Comparison of ENCODE assay signal across 10 mouse cellular contexts in the genomic region with DNA sequence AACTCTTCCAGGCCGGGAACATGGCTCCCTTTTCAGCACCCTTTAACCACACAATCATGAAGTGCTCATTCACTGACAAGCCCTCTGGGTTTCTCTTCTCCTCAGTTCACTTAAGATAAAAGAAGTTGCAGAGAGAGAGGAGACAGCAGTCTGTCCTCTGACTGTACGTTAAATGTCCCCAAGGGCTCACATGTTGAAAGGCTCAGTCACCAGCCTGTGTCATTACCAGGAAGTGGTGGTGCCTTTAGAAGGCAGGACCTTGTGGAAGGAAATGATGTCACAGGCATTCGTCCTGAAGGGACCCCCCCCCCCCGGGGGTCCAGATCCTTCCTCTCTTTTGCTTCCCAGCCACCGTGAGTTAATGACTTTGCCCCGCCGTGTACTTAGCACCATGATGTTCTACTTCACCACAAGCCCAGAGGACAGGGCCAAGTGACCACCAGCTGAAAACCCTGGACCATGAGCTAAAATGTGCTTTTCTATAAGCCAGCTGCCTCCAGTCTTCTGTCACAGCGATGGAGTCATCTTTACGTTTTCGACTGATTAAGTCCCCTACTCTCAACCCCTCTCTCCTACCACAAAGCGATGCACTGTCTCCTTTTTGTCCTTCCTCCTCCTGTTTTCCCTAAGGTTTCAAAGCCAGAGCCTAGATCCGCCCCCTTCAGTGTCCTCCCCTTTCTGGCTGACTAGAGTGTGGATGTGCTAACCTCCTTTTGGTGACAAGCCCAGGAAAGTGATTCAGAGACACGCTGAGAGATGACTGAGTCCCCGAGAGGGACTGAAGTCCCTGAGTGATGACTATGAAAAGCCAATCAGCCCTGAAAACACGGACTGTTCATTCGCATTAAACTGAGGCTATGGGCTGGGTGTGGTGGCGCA. TPM values are rescaled to one million over a fixed set of nuclear protein-coding genes. Genes with fewer than 3 reads are reported as not detected.
A peak's percentile ranks its signal among the peaks of the same experiment; 100 is the strongest.
DNase-seq lines count a peak whose midpoint lies in the region; ATAC-seq lines count a peak whose summit lies in the region.
"Had no signal": no experiment of that assay in that cellular context is flagged by ENCODE, and none has a peak within 500 bp of the region (broad histone marks: within the 10 kb centered on the region; RNA-seq: fewer than 3 reads in every experiment).

No protein-coding gene starts in this region.

- H3K9me3 ChIP-seq in liver, embryonic 13.5 days (replicated peaks), result 0 out of 2 replicates have a peak, but pooled peaks cover under 1% of the 10 kb centered on the region
- H3K9me3 ChIP-seq: limb, embryonic 12.5 days had no signal

- 45% methylated on average over 17 of the region's 17 CpGs for WGBS in liver, embryonic 13.5 days (ENCODE audit: insufficient replicate concordance)

- no peaks in the 10 kb centered on the region for H3K36me3 ChIP-seq in liver, embryonic 13.5 days
- H3K36me3 ChIP-seq: limb, embryonic 12.5 days had no signal

- ATAC-seq in liver, embryonic 13.5 days (ENCODE audit: low read depth), result no peak

- H3K4me1 ChIP-seq in liver, embryonic 13.5 days (replicated peaks), result peaks cover 33% of the 10 kb centered on the region

- peak; percentile 82 for DNase-seq in adrenal gland, adult 2 months
- DNase-seq in adrenal gland, adult 18-20 months (ENCODE audit: low spot score in 2 of 2), result no peak
- peak; percentile 54 for DNase-seq in MEL-GATA-1-ER (ENCODE audit: extremely low read depth, low read depth)
- DNase-seq in heart, adult 18-20 months, result peak; percentile 68 to 77
- DNase-seq in liver, embryonic 13.5 days, result no peak
- no peak for DNase-seq in right cerebral cortex, postnatal 36 days (ENCODE audit: low spot score in 2 of 2)
- DNase-seq in cerebellum, postnatal 4 days (ENCODE audit: low spot score in 2 of 2), result no peak
- no peak for DNase-seq in ovary, adult 18-20 months (ENCODE audit: low spot score)
- DNase-seq: kidney, adult 8-10 months had no signal

- 0 out of 2 replicates have a peak overlapping the region, but pooled peaks have one; percentile 28 for H3K9ac ChIP-seq in liver, embryonic 13.5 days
- H3K9ac ChIP-seq: limb, embryonic 12.5 days had no signal

- no peaks in the 10 kb centered on the region for H3K27me3 ChIP-seq in liver, embryonic 13.5 days
- H3K27me3 ChIP-seq: limb, embryonic 12.5 days had no signal

- H3K4me3 ChIP-seq in liver, embryonic 13.5 days (replicated peaks), result 0 out of 2 replicates have a peak overlapping the region, but pooled peaks have one; percentile 43
- H3K4me3 ChIP-seq: limb, embryonic 12.5 days had no signal

- H3K4me2 ChIP-seq in liver, embryonic 13.5 days, result peak overlapping the region; percentile 68

- no peak overlapping the region for H3K27ac ChIP-seq in liver, embryonic 13.5 days
- H3K27ac ChIP-seq: limb, embryonic 12.5 days had no signal

RNA-seq across cellular contexts. Expression of a gene that starts 13.7 kb away (rescaled TPM):
- total RNA-seq in adrenal gland, adult 2 months (2021), result 10 to 100 TPM; 22.0 to 23.1 TPM
- polyA plus RNA-seq in adrenal gland, adult 2 months (2012; rRNA removed), result 8.7 and 9.2 TPM in 2 replicates
- 10 to 100 TPM; 21.2 to 23.1 TPM for total RNA-seq in adrenal gland, adult 18-20 months (2021)
- 10 to 100 TPM; 18.0 to 20.6 TPM for total RNA-seq in heart, adult 18-20 months (2021)
- polyA plus RNA-seq in liver, embryonic 13.5 days (2015; fragmentation: Nextera tagmentation; extraction: Ambion mirVana), result 20.6 and 25.4 TPM in 2 replicates

RNA-seq across cellular contexts. Expression of a gene that starts 28.9 kb away (rescaled TPM):
- total RNA-seq in adrenal gland, adult 2 months (2021), result 10 to 100 TPM; 20.7 to 23.9 TPM
- polyA plus RNA-seq in adrenal gland, adult 2 months (2012; rRNA removed), result 3.6 and 4.1 TPM in 2 replicates
- 10 to 100 TPM; 22.3 to 24.9 TPM for total RNA-seq in adrenal gland, adult 18-20 months (2021)
- total RNA-seq in heart, adult 18-20 months (2021), result 10 to 100 TPM; 16.1 to 16.5 TPM
- 21.4 and 24.8 TPM in 2 replicates for polyA plus RNA-seq in liver, embryonic 13.5 days (2015; fragmentation: Nextera tagmentation; extraction: Ambion mirVana)

RNA-seq across cellular contexts. Expression of a gene that starts 36.1 kb away (rescaled TPM):
- 1 to 10 TPM; 4.2 to 6.8 TPM for total RNA-seq in adrenal gland, adult 2 months (2021)
- polyA plus RNA-seq in adrenal gland, adult 2 months (2012; rRNA removed), result 4.2 and 5.0 TPM in 2 replicates
- 1 to 10 TPM; 4.4 to 5.1 TPM for total RNA-seq in adrenal gland, adult 18-20 months (2021)
- 10 to 100 TPM; 16.2 to 16.7 TPM for total RNA-seq in heart, adult 18-20 months (2021)
- polyA plus RNA-seq in liver, embryonic 13.5 days (2015; fragmentation: Nextera tagmentation; extraction: Ambion mirVana), result 0.35 and 0.63 TPM in 2 replicates

Comparison
In these comparisons a context has a peak if more than half of its experiments do, and no peak if none do; other contexts are left out.
1. DNase-seq: peak in adrenal gland, adult 2 months (single experiment), MEL-GATA-1-ER (single experiment) and heart, adult 18-20 months (2 of 2); none in adrenal gland, adult 18-20 months (0 of 2), liver, embryonic 13.5 days (single experiment), right cerebral cortex, postnatal 36 days (0 of 2), cerebellum, postnatal 4 days (0 of 2) and ovary, adult 18-20 months (single experiment).